ENCODE assay signal across 17 mouse cellular contexts in the genomic region with DNA sequence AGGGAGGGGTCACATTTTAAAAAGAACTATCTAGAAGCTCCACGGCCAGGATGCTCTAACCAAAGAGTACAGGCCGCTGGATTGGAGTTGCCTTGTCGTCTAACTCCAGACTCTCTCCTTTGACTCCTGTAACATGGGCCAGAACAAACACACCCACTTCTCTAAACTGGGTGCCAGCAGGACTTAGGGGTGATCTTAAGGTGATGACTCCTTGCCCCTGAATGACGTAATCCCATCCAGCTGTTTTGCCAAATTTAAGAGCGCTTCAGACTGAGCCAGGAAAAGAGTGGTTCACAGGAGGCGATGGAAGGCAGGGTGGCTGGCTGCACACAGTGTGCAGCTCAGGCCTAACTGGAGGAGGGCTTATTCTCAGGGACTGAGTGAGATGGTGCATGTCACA.
DNase-seq lines count a peak whose midpoint lies in the region.
"Had no signal": no experiment of that assay in that cellular context is flagged by ENCODE, and none has a peak within 500 bp of the region (broad histone marks: within the 10 kb centered on the region; RNA-seq: fewer than 3 reads in every experiment).

No protein-coding gene starts in this region.

- DNase-seq in lung, postnatal 36 days = peak; percentile 1
- no peak for DNase-seq in lung, postnatal 25 days (ENCODE audit: low spot score)
- DNase-seq in urinary bladder, postnatal 4 days (ENCODE audit: low spot score in 2 of 2) = peak; percentile 9 to 43
- no peak for DNase-seq in urinary bladder, adult 18-20 months (ENCODE audit: low spot score in 2 of 2)
- peak; percentile 8 for DNase-seq in skeletal muscle tissue, adult 2 months (ENCODE audit: low read depth, low spot score)
- DNase-seq in lung, postnatal 4 days = no peak
- DNase-seq: adrenal gland, adult 2 months; adrenal gland, postnatal 14 days; cerebellum, adult 11 months; cerebellum, adult 2 months; cerebellum, adult 9-11 months; cerebellum, postnatal 25 days; forebrain, postnatal 0 days; gastrocnemius, adult 2 months; gastrocnemius, postnatal 14 days; heart, postnatal 14 days; heart, postnatal 4 days had no signal

Comparison
In these comparisons a context has a peak if more than half of its experiments do, and no peak if none do; other contexts are left out.
1. DNase-seq: peak in lung, postnatal 36 days (single experiment), urinary bladder, postnatal 4 days (2 of 2) and skeletal muscle tissue, adult 2 months (single experiment); none in lung, postnatal 25 days (single experiment), urinary bladder, adult 18-20 months (0 of 2) and lung, postnatal 4 days (0 of 2).